Mouse (Mus musculus) MEL (cell line): ENCODE data around the gene Alx3. TPM values are rescaled to one million over a fixed set of nuclear protein-coding genes. Genes with fewer than 3 reads are reported as not detected.

Experiments
- DNase-seq: peaks from one replicate; pipeline ENCODE4 v3.0.0; 2011; ENCODE audit warnings: low read depth, low spot score
- H3K27ac ChIP-seq: 2 replicates; pipeline ENCODE4 v1.5.1; 2012; ENCODE audit warnings: low read depth, mild to moderate bottlenecking, control low read depth, low read length, moderate library complexity; ENCODE audit not compliant: control insufficient read depth
- H3K27me3 ChIP-seq, 2 experiments: fragments of 150-350 bp in 1 of 2; sonication (generic) in 1 of 2; 2 replicates each; pipeline ENCODE4 v1.6.1; 2012; ENCODE audit warnings: low read length in 2 of 2, mild to moderate bottlenecking in 2 of 2, improper control_type of control experiment in 1 of 2, moderate library complexity in 1 of 2; ENCODE audit not compliant: insufficient read depth in 2 of 2, control insufficient read depth in 1 of 2
- H3K36me3 ChIP-seq, 2 experiments: 2 replicates each; pipeline ENCODE4 v1.6.1; 2012 to 2014; ENCODE audit warnings: low read length in 2 of 2, improper control_type of control experiment in 1 of 2, inconsistent platforms in 1 of 2, mild to moderate bottlenecking in 1 of 2; ENCODE audit not compliant: insufficient read depth in 2 of 2, control insufficient read depth in 1 of 2
- H3K4me1 ChIP-seq, 2 experiments: fragments of 150-350 bp in 1 of 2; sonication (generic) in 1 of 2; 2 replicates each; pipeline ENCODE4 v1.6.1; 2012; ENCODE audit warnings: low read length in 2 of 2, improper control_type of control experiment in 1 of 2, mild to moderate bottlenecking in 1 of 2; ENCODE audit not compliant: insufficient read depth in 2 of 2, control insufficient read depth in 1 of 2
- H3K4me3 ChIP-seq, 2 experiments: fragments of 150-350 bp in 1 of 2; sonication (generic) in 1 of 2; 2 replicates each; pipeline ENCODE4 v1.5.1; 2012; ENCODE audit warnings: low read depth in 2 of 2, low read length in 2 of 2, mild to moderate bottlenecking in 2 of 2, moderate library complexity in 2 of 2, control low read depth in 1 of 2, improper control_type of control experiment in 1 of 2; ENCODE audit not compliant: control insufficient read depth in 1 of 2, insufficient read depth in 1 of 2
- H3K79me2 ChIP-seq: 2 replicates; pipeline ENCODE4 v1.6.1; 2012; ENCODE audit warnings: mild to moderate bottlenecking, low read length, moderate library complexity; ENCODE audit not compliant: control insufficient read depth, poor library complexity, insufficient read depth
- H3K9ac ChIP-seq: 2 replicates; pipeline ENCODE4 v1.6.1; 2012; ENCODE audit warnings: low read depth, mild to moderate bottlenecking, control low read depth, low read length, moderate library complexity; ENCODE audit not compliant: control insufficient read depth, poor library complexity, severe bottlenecking
- H3K9me3 ChIP-seq: fragments of 150-350 bp; sonication (generic); replicated peaks from 2 replicates; pipeline ENCODE4 v1.6.1; 2012; ENCODE audit warnings: mild to moderate bottlenecking, low read length, improper control_type of control experiment, moderate library complexity; ENCODE audit not compliant: insufficient read depth
- BHLHE40 ChIP-seq: IDR thresholded peaks from 2 replicates; pipeline ENCODE4 v1.6.1; 2012; ENCODE audit warnings: low read depth, mild to moderate bottlenecking, inconsistent platforms, low read length, improper control_type of control experiment, borderline replicate concordance
- CHD2 ChIP-seq: IDR thresholded peaks from 2 replicates; pipeline ENCODE4 v1.6.1; 2011; ENCODE audit warnings: low read length, improper control_type of control experiment
- CTCF ChIP-seq, 3 experiments: IDR thresholded peaks in 2 of 3; conservative IDR thresholded peaks in 1 of 3; 2 replicates each; pipeline ENCODE4 v1.5.1; 2011 to 2012; ENCODE audit warnings: low read length in 3 of 3, low read depth in 2 of 3, mild to moderate bottlenecking in 2 of 3, improper control_type of control experiment in 1 of 3, inconsistent platforms in 1 of 3, mixed read lengths in 1 of 3, moderate library complexity in 1 of 3; ENCODE audit not compliant: control insufficient read depth in 1 of 3, insufficient read depth in 1 of 3, poor library complexity in 1 of 3, severe bottlenecking in 1 of 3
- ELF1 ChIP-seq: IDR thresholded peaks from 2 replicates; pipeline ENCODE4 v1.6.1; 2014; ENCODE audit warnings: low read depth, mild to moderate bottlenecking, inconsistent platforms, low read length, improper control_type of control experiment, moderate library complexity
- GABPA ChIP-seq: IDR thresholded peaks from 2 replicates; pipeline ENCODE4 v1.6.1; 2012; ENCODE audit warnings: low read depth, mild to moderate bottlenecking, inconsistent platforms, low read length, improper control_type of control experiment, moderate library complexity
- GATA1 ChIP-seq: IDR thresholded peaks from 2 replicates; pipeline ENCODE4 v1.6.1; 2011; ENCODE audit warnings: low read depth, low read length, improper control_type of control experiment
- JUND ChIP-seq: IDR thresholded peaks from 2 replicates; pipeline ENCODE4 v1.6.1; 2011; ENCODE audit warnings: low read depth, mild to moderate bottlenecking, improper control_type of control experiment, low read length
- MAFK ChIP-seq: IDR thresholded peaks from 2 replicates; pipeline ENCODE4 v1.6.1; 2011; ENCODE audit warnings: low read depth, mild to moderate bottlenecking, low read length, improper control_type of control experiment, borderline replicate concordance
- MAZ ChIP-seq: IDR thresholded peaks from 2 replicates; pipeline ENCODE4 v1.6.1; 2012; ENCODE audit warnings: low read depth, mild to moderate bottlenecking, inconsistent platforms, low read length, improper control_type of control experiment
- MEF2A ChIP-seq: IDR thresholded peaks from 2 replicates; pipeline ENCODE4 v1.6.1; 2014; ENCODE audit warnings: low read depth, mild to moderate bottlenecking, inconsistent platforms, low read length, improper control_type of control experiment; ENCODE audit not compliant: poor library complexity, insufficient replicate concordance, severe bottlenecking; ENCODE audit errors: extremely low read depth
- MXI1 ChIP-seq: IDR thresholded peaks from 2 replicates; pipeline ENCODE4 v1.6.1; 2011; ENCODE audit warnings: mild to moderate bottlenecking, low read depth, low read length, improper control_type of control experiment
- MYC ChIP-seq: IDR thresholded peaks from 2 replicates; pipeline ENCODE4 v1.6.1; 2011; ENCODE audit warnings: low read depth, mild to moderate bottlenecking, low read length, improper control_type of control experiment, moderate library complexity
- POLR2A ChIP-seq, 2 experiments: IDR thresholded peaks; 2 replicates each; pipeline ENCODE4 v1.6.1; 2011 to 2012; ENCODE audit warnings: low read length in 2 of 2, mild to moderate bottlenecking in 2 of 2, control low read depth in 1 of 2, improper control_type of control experiment in 1 of 2, low read depth in 1 of 2, moderate library complexity in 1 of 2; ENCODE audit not compliant: control insufficient read depth in 1 of 2, insufficient read depth in 1 of 2, poor library complexity in 1 of 2
- POLR2AphosphoS2 ChIP-seq: IDR thresholded peaks from 2 replicates; pipeline ENCODE4 v1.6.1; 2011; ENCODE audit warnings: low read length, improper control_type of control experiment
- POLR2AphosphoS5 ChIP-seq: IDR thresholded peaks from 2 replicates; pipeline ENCODE4 v1.6.1; 2012; ENCODE audit warnings: low read depth, borderline replicate concordance, mild to moderate bottlenecking, inconsistent platforms, low read length, moderate library complexity, mixed read lengths
- RAD21 ChIP-seq: IDR thresholded peaks from 2 replicates; pipeline ENCODE4 v1.6.1; 2011; ENCODE audit warnings: mild to moderate bottlenecking, low read depth, low read length, improper control_type of control experiment
- SIN3A ChIP-seq: IDR thresholded peaks from 2 replicates; pipeline ENCODE4 v1.6.1; 2012; ENCODE audit warnings: low read length, improper control_type of control experiment, inconsistent platforms
- SMC3 ChIP-seq: IDR thresholded peaks from 2 replicates; pipeline ENCODE4 v1.6.1; 2011; ENCODE audit warnings: low read depth, low read length, improper control_type of control experiment
- TAL1 ChIP-seq: IDR thresholded peaks from 2 replicates; pipeline ENCODE4 v1.6.1; 2012; ENCODE audit warnings: mild to moderate bottlenecking, inconsistent platforms, low read length, moderate library complexity, mixed read lengths
- TBP ChIP-seq: IDR thresholded peaks from 2 replicates; pipeline ENCODE4 v1.8.0; 2011; ENCODE audit warnings: low read depth, low read length, improper control_type of control experiment
- TCF12 ChIP-seq: IDR thresholded peaks from 2 replicates; pipeline ENCODE4 v1.6.1; 2014; ENCODE audit warnings: low read depth, mild to moderate bottlenecking, inconsistent platforms, low read length, improper control_type of control experiment, moderate library complexity
- USF1 ChIP-seq: IDR thresholded peaks from 2 replicates; pipeline ENCODE4 v1.6.1; 2014; ENCODE audit warnings: low read depth, mild to moderate bottlenecking, inconsistent platforms, low read length, improper control_type of control experiment, moderate library complexity
- USF2 ChIP-seq, 2 experiments: IDR thresholded peaks; 2 replicates each; pipeline ENCODE4 v1.6.1; 2011 to 2012; ENCODE audit warnings: improper control_type of control experiment in 2 of 2, low read length in 2 of 2, borderline replicate concordance in 1 of 2, inconsistent platforms in 1 of 2, low read depth in 1 of 2, mild to moderate bottlenecking in 1 of 2; ENCODE audit not compliant: insufficient read depth in 1 of 2
- ZKSCAN1 ChIP-seq: IDR thresholded peaks from 2 replicates; pipeline ENCODE4 v1.6.1; 2012; ENCODE audit warnings: low read depth, mild to moderate bottlenecking, inconsistent platforms, low read length, improper control_type of control experiment, moderate library complexity
- ZMIZ1 ChIP-seq: IDR thresholded peaks from 2 replicates; pipeline ENCODE4 v1.6.1; 2012; ENCODE audit warnings: low read depth, mild to moderate bottlenecking, inconsistent platforms, low read length, improper control_type of control experiment, moderate library complexity
- polyA plus RNA-seq, 2 experiments: library from polyadenylated mRNA; stranded (reverse) in 1 of 2; unstranded in 1 of 2; fragments of >175 nt in 1 of 2; fragments of >200 nt in 1 of 2; gene quantifications; 2 replicates each; pipeline versions ENCODE4 v1.2.1 to v1.2.4; 2012; ENCODE audit warnings: low replicate concordance in 2 of 2, low read depth in 1 of 2; ENCODE audit not compliant: insufficient read length in 2 of 2, insufficient read depth in 1 of 2, missing spikeins in 1 of 2
- total RNA-seq: library from RNA; depleted of rRNA; stranded (reverse); fragments of 300-350 nt; gene quantifications from 2 replicates; pipeline ENCODE4 v1.2.3, GENCODE M21; 2012

The Alx3 gene
- total and polyA plus RNA-seq, 3 experiments, result not detected

GRCm38 (mm10) chr3:107579466-107579865, 15.4 kb upstream of the Alx3 start:
- Histone ChIP-seq H3K27me3 (peaks cover 0 to 14% of the 10 kb centered on the region in 2 experiments; a peak in 3 of 4 replicates), H3K36me3 (no peaks in the 10 kb centered on the region), H3K4me3 (no peak overlapping the region)
- TF ChIP-seq CTCF (IDR thresholded peaks at IDR 0.05 in 2 of 3, conservative IDR thresholded peaks at IDR 0.05 in 1 of 3; ENCODE audit: control insufficient read depth in 1 of 3, insufficient read depth in 1 of 3, low read depth in 2 of 3, low read length in 3 of 3, poor library complexity in 1 of 3, severe bottlenecking in 1 of 3) (peak; percentile 69 to 79 (median 71)), MAZ (no peak), JUND (no peak), RAD21 (peak; percentile 29), TAL1 (no peak), SMC3 (peak; percentile 74), ELF1 (no peak), MAFK (no peak), ZKSCAN1 (no peak), ZMIZ1 (no peak), USF1 (no peak), USF2 (IDR thresholded peaks at IDR 0.05; ENCODE audit: borderline replicate concordance in 1 of 2, insufficient read depth in 1 of 2, low read depth in 1 of 2, low read length in 2 of 2) (no peak), MXI1 (no peak), CHD2 (no peak), GATA1 (no peak), POLR2AphosphoS5 (no peak), BHLHE40 (no peak), TCF12 (no peak), TBP (no peak), MYC (no peak), POLR2A (IDR thresholded peaks at IDR 0.05; ENCODE audit: control insufficient read depth in 1 of 2, insufficient read depth in 1 of 2, low read depth in 1 of 2, low read length in 2 of 2, poor library complexity in 1 of 2) (no peak), POLR2AphosphoS2 (no peak), MEF2A (no peak), GABPA (no peak), SIN3A (no peak)
- TF ChIP-seq, all 39 proteins: peak for 3
- Histone ChIP-seq H3K9ac (no peak overlapping the region), H3K9me3 (no peaks in the 10 kb centered on the region), H3K79me2 (no peaks in the 10 kb centered on the region), H3K27ac (no peak overlapping the region), H3K4me1 (no peaks in the 10 kb centered on the region)
- DNase-seq, result peak; percentile 59
